Mouse (Mus musculus) heart, embryonic 11.5 days (tissue): ENCODE results near the gene Car6. TPM values are rescaled to one million over a fixed set of nuclear protein-coding genes. Genes with fewer than 3 reads are reported as not detected.

Source experiments
- ATAC-seq: fragments of 200-750 bp; cut with Nextera tagmentation; replicated peaks from 2 replicates; pipeline ENCODE4 v1.8.0; 2017; ENCODE audit warnings: moderate library complexity; ENCODE audit not compliant: insufficient number of reproducible peaks, low FRiP score, low TSS enrichment
- H3K27ac ChIP-seq: fragments of 300-500 bp; sonication (generic); 2 replicates; pipeline ENCODE4 v1.5.1; 2014; ENCODE audit warnings: mild to moderate bottlenecking, low read depth, low read length
- H3K27me3 ChIP-seq: fragments of 300-500 bp; sonication (generic); 2 replicates; pipeline ENCODE4 v1.6.1; 2014; ENCODE audit warnings: mild to moderate bottlenecking, low read length, mixed read lengths; ENCODE audit not compliant: control insufficient read depth, insufficient read depth
- H3K36me3 ChIP-seq: fragments of 300-500 bp; sonication (generic); 2 replicates; pipeline ENCODE4 v1.6.1; 2014; ENCODE audit warnings: mild to moderate bottlenecking, low read length, moderate library complexity, mixed read lengths; ENCODE audit not compliant: control insufficient read depth, insufficient read depth
- H3K4me1 ChIP-seq: fragments of 300-500 bp; sonication (generic); 2 replicates; pipeline ENCODE4 v1.6.1; 2014; ENCODE audit warnings: low read length; ENCODE audit not compliant: control insufficient read depth, insufficient read depth
- H3K4me2 ChIP-seq: fragments of 300-500 bp; sonication (generic); 2 replicates; pipeline ENCODE4 v1.6.1; 2014; ENCODE audit warnings: mild to moderate bottlenecking, moderate library complexity
- H3K4me3 ChIP-seq: fragments of 300-500 bp; sonication (generic); 2 replicates; pipeline ENCODE4 v1.5.1; 2014; ENCODE audit warnings: low read depth, low read length
- H3K9ac ChIP-seq: fragments of 300-500 bp; sonication (generic); 2 replicates; pipeline ENCODE4 v1.6.1; 2014; ENCODE audit warnings: mild to moderate bottlenecking, low read depth, low read length, moderate library complexity
- H3K9me3 ChIP-seq: fragments of 300-500 bp; sonication (generic); replicated peaks from 2 replicates; pipeline ENCODE4 v1.6.1; 2016; ENCODE audit warnings: low read length; ENCODE audit not compliant: control insufficient read depth
- WGBS: fragments of 180-500 bp; shearing (Covaris S2); extraction: QIAGEN DNeasy Blood & Tissue Kit; methylation state at CpG from one replicate; pipeline ENCODE4 v1.1.7; 2014; ENCODE audit not compliant: insufficient replicate concordance; 5-methylcytosine and 5-hydroxymethylcytosine counted together
- polyA plus RNA-seq: library from polyadenylated mRNA; unstranded; fragments of >200 nt; fragmentation: Nextera tagmentation; extraction: Ambion mirVana; gene quantifications from 2 replicates; pipeline ENCODE4 v1.2.1, GENCODE M21; 2014

The Car6 gene
- polyA plus RNA-seq, 1 experiment from 2014 or later = not detected

GRCm38 (mm10) chr4:150223830-150224229 lies 22.7 kb upstream of the Car6 start:
- ATAC-seq = no peak
- H3K4me1 ChIP-seq = no peaks in the 10 kb centered on the region
- H3K27ac ChIP-seq = no peak overlapping the region
- H3K9ac ChIP-seq = no peak overlapping the region
- H3K9me3 ChIP-seq = no peaks in the 10 kb centered on the region
- WGBS = 84% methylated on average over 4 of the region's 4 CpGs
- no peaks in the 10 kb centered on the region for H3K36me3 ChIP-seq
- no peak overlapping the region for H3K4me3 ChIP-seq
- no peaks in the 10 kb centered on the region for H3K27me3 ChIP-seq
- no peak overlapping the region for H3K4me2 ChIP-seq

- H3K27ac ChIP-seq = no peak overlapping the region
- H3K4me2 ChIP-seq = peak overlapping the region; percentile 48
- no peaks in the 10 kb centered on the region for H3K36me3 ChIP-seq
- WGBS = 40% methylated on average over 10 of the region's 10 CpGs
- no peak for ATAC-seq
- no peak overlapping the region for H3K9ac ChIP-seq
- H3K4me3 ChIP-seq = no peak overlapping the region
- H3K27me3 ChIP-seq = no peaks in the 10 kb centered on the region
- no peaks in the 10 kb centered on the region; the same call in 1 of the 2 replicates for H3K4me1 ChIP-seq
- H3K9me3 ChIP-seq = no peaks in the 10 kb centered on the region
Observed at GRCm38 (mm10) chr4:150221017-150221640, 20.0 kb upstream of the Car6 start.

GRCm38 (mm10) chr4:150220584-150220983 lies 19.5 kb upstream of the Car6 start:
- Histone ChIP-seq H3K27me3 (no peaks in the 10 kb centered on the region), H3K4me3 (no peak overlapping the region), H3K36me3 (no peaks in the 10 kb centered on the region), H3K4me1 (no peaks in the 10 kb centered on the region; the same call in 1 of the 2 replicates), H3K9ac (no peak overlapping the region), H3K9me3 (no peaks in the 10 kb centered on the region), H3K27ac (no peak overlapping the region), H3K4me2 (peak overlapping the region; percentile 48)
- peak; percentile 67; the same call in 1 of the 2 replicates for ATAC-seq
- WGBS = 16% methylated on average over 11 of the region's 11 CpGs

GRCm38 (mm10) chr4:150219501-150220292 lies 18.6 kb upstream of the Car6 start:
- Histone ChIP-seq H3K9me3 (no peaks in the 10 kb centered on the region), H3K4me1 (no peaks in the 10 kb centered on the region; the same call in 1 of the 2 replicates), H3K27me3 (no peaks in the 10 kb centered on the region), H3K4me2 (no peak overlapping the region), H3K4me3 (no peak overlapping the region), H3K36me3 (no peaks in the 10 kb centered on the region), H3K9ac (no peak overlapping the region), H3K27ac (no peak overlapping the region)
- 71% methylated on average over 9 of the region's 9 CpGs for WGBS
- no peak for ATAC-seq

- Histone ChIP-seq H3K4me3 (no peak overlapping the region), H3K4me2 (no peak overlapping the region), H3K36me3 (no peaks in the 10 kb centered on the region), H3K4me1 (peaks cover under 1% of the 10 kb centered on the region), H3K9me3 (no peaks in the 10 kb centered on the region), H3K27me3 (no peaks in the 10 kb centered on the region), H3K27ac (no peak overlapping the region), H3K9ac (no peak overlapping the region)
- ATAC-seq = no peak
- WGBS = 100% methylated on average over 1 of the region's 1 CpGs
Observed at GRCm38 (mm10) chr4:150217935-150218334, 16.8 kb upstream of the Car6 start.

- peaks cover 3% of the 10 kb centered on the region for H3K4me1 ChIP-seq
- no peaks in the 10 kb centered on the region for H3K27me3 ChIP-seq
- WGBS = 55% methylated on average over 5 of the region's 5 CpGs
- ATAC-seq = no peak
- H3K27ac ChIP-seq = no peak overlapping the region
- no peaks in the 10 kb centered on the region for H3K9me3 ChIP-seq
- no peak overlapping the region for H3K4me2 ChIP-seq
- no peaks in the 10 kb centered on the region for H3K36me3 ChIP-seq
- no peak overlapping the region for H3K4me3 ChIP-seq
- H3K9ac ChIP-seq = no peak overlapping the region
Observed at GRCm38 (mm10) chr4:150217042-150217554, 16.0 kb upstream of the Car6 start.

GRCm38 (mm10) chr4:150216423-150216822 lies 15.3 kb upstream of the Car6 start:
- WGBS = 84% methylated on average over 6 of the region's 6 CpGs
- Histone ChIP-seq H3K4me3 (no peak overlapping the region), H3K36me3 (no peaks in the 10 kb centered on the region), H3K27ac (no peak overlapping the region), H3K4me2 (no peak overlapping the region), H3K9me3 (no peaks in the 10 kb centered on the region), H3K4me1 (peaks cover 3% of the 10 kb centered on the region), H3K9ac (no peak overlapping the region), H3K27me3 (no peaks in the 10 kb centered on the region)
- ATAC-seq = no peak

- Histone ChIP-seq H3K36me3 (no peaks in the 10 kb centered on the region), H3K4me1 (peaks cover 3% of the 10 kb centered on the region), H3K4me2 (no peak overlapping the region), H3K9me3 (no peaks in the 10 kb centered on the region), H3K27me3 (no peaks in the 10 kb centered on the region), H3K27ac (no peak overlapping the region), H3K4me3 (no peak overlapping the region), H3K9ac (no peak overlapping the region)
- no peak for ATAC-seq
- WGBS = 27% methylated on average over 5 of the region's 5 CpGs
Observed at GRCm38 (mm10) chr4:150213910-150214309, 12.8 kb upstream of the Car6 start.
